Mouse (Mus musculus): ENCODE data around the gene Rsad1. TPM values are rescaled to one million over a fixed set of nuclear protein-coding genes. Genes with fewer than 3 reads are reported as not detected.
A peak's percentile ranks its signal among the peaks of the same experiment; 100 is the strongest.

The Rsad1 gene
- total and polyA plus RNA-seq, 2 experiments from 2014 or later, result 9.8 to 17.7 TPM

GRCm38 (mm10) chr11:94570612-94571011 is 21.6 kb upstream of the Rsad1 start:
- H3K4me2 ChIP-seq (ENCODE audit: low read depth, low read length), result no peak overlapping the region
- no peaks in the 10 kb centered on the region for H3K9me3 ChIP-seq (replicated peaks; ENCODE audit: control insufficient read depth, low read length)
- TF ChIP-seq EP300 (IDR thresholded peaks at IDR 0.05; ENCODE audit: low read depth) (peak; percentile 62; the same call in 1 of the 2 replicates), CTCF (IDR thresholded peaks at IDR 0.05; ENCODE audit: low read depth) (no peak)
- no peak overlapping the region for H3K9ac ChIP-seq (replicated peaks; ENCODE audit: low read depth, low read length)
- peak; percentile 72; the same call in 1 of the 2 replicates for ATAC-seq (ENCODE audit: insufficient read depth, low read depth)
- 0 out of 2 replicates have a peak, but pooled peaks cover 3% of the 10 kb centered on the region for H3K27me3 ChIP-seq (ENCODE audit: control insufficient read depth, insufficient read depth, low read length)
- no peak for DNase-seq (ENCODE audit: low spot score)
- peak overlapping the region; percentile 75 for H3K27ac ChIP-seq (ENCODE audit: low read depth)
- no peak overlapping the region for H3K4me3 ChIP-seq (ENCODE audit: low read depth, low read length)
- no peaks in the 10 kb centered on the region for H3K4me1 ChIP-seq (ENCODE audit: control insufficient read depth, insufficient read depth)
- WGBS, result 57% methylated on average over 9 of the region's 9 CpGs
- H3K36me3 ChIP-seq (replicated peaks; ENCODE audit: control insufficient read depth, insufficient read depth, low read length), result no peaks in the 10 kb centered on the region

GRCm38 (mm10) chr11:94567326-94567725 is 18.3 kb upstream of the Rsad1 start:
- H3K4me1 ChIP-seq (ENCODE audit: control insufficient read depth, insufficient read depth), result peaks cover 13% of the 10 kb centered on the region

GRCm38 (mm10) chr11:94566534-94566933 is 17.5 kb upstream of the Rsad1 start:
- no peak overlapping the region for H3K27ac ChIP-seq (ENCODE audit: low read depth)
- DNase-seq (ENCODE audit: low spot score) (no peak), ATAC-seq (ENCODE audit: insufficient read depth, low read depth) (no peak)
- H3K9me3 ChIP-seq (replicated peaks; ENCODE audit: control insufficient read depth, low read length), result no peaks in the 10 kb centered on the region
- H3K4me1 ChIP-seq (ENCODE audit: control insufficient read depth, insufficient read depth), result peaks cover 13% of the 10 kb centered on the region
- no peak for TF ChIP-seq CTCF (IDR thresholded peaks at IDR 0.05; ENCODE audit: low read depth)
- no peak for TF ChIP-seq EP300 (IDR thresholded peaks at IDR 0.05; ENCODE audit: low read depth)
- H3K4me2 ChIP-seq (ENCODE audit: low read depth, low read length), result no peak overlapping the region
- H3K36me3 ChIP-seq (replicated peaks; ENCODE audit: control insufficient read depth, insufficient read depth, low read length), result no peaks in the 10 kb centered on the region
- WGBS, result 55% methylated on average over 6 of the region's 6 CpGs
- no peak overlapping the region for H3K4me3 ChIP-seq (ENCODE audit: low read depth, low read length)
- no peak overlapping the region for H3K9ac ChIP-seq (replicated peaks; ENCODE audit: low read depth, low read length)
- 0 out of 2 replicates have a peak, but pooled peaks cover 13% of the 10 kb centered on the region for H3K27me3 ChIP-seq (ENCODE audit: control insufficient read depth, insufficient read depth, low read length)

More at GRCm38 (mm10) chr11:94567326-94567725, 18.3 kb upstream of the Rsad1 start:
- TF ChIP-seq CTCF (IDR thresholded peaks at IDR 0.05; ENCODE audit: low read depth), result no peak
- TF ChIP-seq EP300 (IDR thresholded peaks at IDR 0.05; ENCODE audit: low read depth), result no peak
- H3K27me3 ChIP-seq (ENCODE audit: control insufficient read depth, insufficient read depth, low read length), result 0 out of 2 replicates have a peak, but pooled peaks cover 13% of the 10 kb centered on the region
- ATAC-seq (ENCODE audit: insufficient read depth, low read depth) (no peak), DNase-seq (ENCODE audit: low spot score) (no peak)
- no peak overlapping the region for H3K4me2 ChIP-seq (ENCODE audit: low read depth, low read length)
- H3K9ac ChIP-seq (replicated peaks; ENCODE audit: low read depth, low read length), result no peak overlapping the region
- 81% methylated on average over 7 of the region's 7 CpGs for WGBS
- no peak overlapping the region for H3K4me3 ChIP-seq (ENCODE audit: low read depth, low read length)
- no peak overlapping the region for H3K27ac ChIP-seq (ENCODE audit: low read depth)
- no peaks in the 10 kb centered on the region for H3K36me3 ChIP-seq (replicated peaks; ENCODE audit: control insufficient read depth, insufficient read depth, low read length)
- no peaks in the 10 kb centered on the region for H3K9me3 ChIP-seq (replicated peaks; ENCODE audit: control insufficient read depth, low read length)

- no peak for DNase-seq (ENCODE audit: low spot score)
- no peaks in the 10 kb centered on the region for H3K9me3 ChIP-seq (replicated peaks; ENCODE audit: control insufficient read depth, low read length)
- peak overlapping the region; percentile 27; the same call in 1 of the 2 replicates for H3K9ac ChIP-seq (replicated peaks; ENCODE audit: low read depth, low read length)
- 22% methylated on average over 16 of the region's 16 CpGs for WGBS
- ATAC-seq (ENCODE audit: insufficient read depth, low read depth), result no peak
- H3K4me2 ChIP-seq (ENCODE audit: low read depth, low read length), result peak overlapping the region; percentile 55
- H3K4me1 ChIP-seq (ENCODE audit: control insufficient read depth, insufficient read depth), result peaks cover 13% of the 10 kb centered on the region
- 0 out of 2 replicates have a peak, but pooled peaks cover 13% of the 10 kb centered on the region for H3K27me3 ChIP-seq (ENCODE audit: control insufficient read depth, insufficient read depth, low read length)
- H3K27ac ChIP-seq (ENCODE audit: low read depth), result no peak overlapping the region
- TF ChIP-seq EP300 (IDR thresholded peaks at IDR 0.05; ENCODE audit: low read depth) (no peak), CTCF (IDR thresholded peaks at IDR 0.05; ENCODE audit: low read depth) (no peak)
- H3K4me3 ChIP-seq (ENCODE audit: low read depth, low read length), result peak overlapping the region; percentile 17; the same call in 1 of the 2 replicates
- H3K36me3 ChIP-seq (replicated peaks; ENCODE audit: control insufficient read depth, insufficient read depth, low read length), result no peaks in the 10 kb centered on the region
These were observed 16.1 kb upstream of the Rsad1 start for GRCm38 (mm10) chr11:94565151-94565479.

- no peak within 1 kb of the TSS for H3K27ac ChIP-seq (ENCODE audit: low read depth)
- peaks cover 13% of the 10 kb centered on the region for H3K4me1 ChIP-seq (ENCODE audit: control insufficient read depth, insufficient read depth)
- peak within 1 kb of the TSS; percentile 27; the same call in 1 of the 2 replicates for H3K9ac ChIP-seq (replicated peaks; ENCODE audit: low read depth, low read length)
- H3K36me3 ChIP-seq (replicated peaks; ENCODE audit: control insufficient read depth, insufficient read depth, low read length), result no peaks in the 10 kb centered on the region
- peak within 1 kb of the TSS; percentile 17 for H3K4me3 ChIP-seq (ENCODE audit: low read depth, low read length)
- 7% methylated on average over 35 of the region's 35 CpGs for WGBS
- no peaks in the 10 kb centered on the region for H3K9me3 ChIP-seq (replicated peaks; ENCODE audit: control insufficient read depth, low read length)
- peak; percentile 62 for DNase-seq (ENCODE audit: low spot score)
- TF ChIP-seq CTCF (IDR thresholded peaks at IDR 0.05; ENCODE audit: low read depth) (peak; percentile 33; the same call in 1 of the 2 replicates), EP300 (IDR thresholded peaks at IDR 0.05; ENCODE audit: low read depth) (no peak)
- peak within 1 kb of the TSS; percentile 55 for H3K4me2 ChIP-seq (ENCODE audit: low read depth, low read length)
- ATAC-seq (ENCODE audit: insufficient read depth, low read depth), result peak; percentile 54
- H3K27me3 ChIP-seq (ENCODE audit: control insufficient read depth, insufficient read depth, low read length), result 0 out of 2 replicates have a peak, but pooled peaks cover 13% of the 10 kb centered on the region
These were observed 15.5 kb upstream of the Rsad1 start, which contains the start of gene Chad for GRCm38 (mm10) chr11:94564437-94565150. Gene Chad, plus strand, starts transcription at chr11:94565047.
